Comparison of ENCODE assay signal across 20 mouse cellular contexts in genomic region chr2:132098942-132099672, GRCm38 (mm10). TPM values are rescaled to one million over a fixed set of nuclear protein-coding genes. Genes with fewer than 3 reads are reported as not detected.
A peak's percentile ranks its signal among the peaks of the same experiment; 100 is the strongest.
DNase-seq lines count a peak whose midpoint lies in the region; ATAC-seq and TF ChIP-seq lines count a peak whose summit lies in the region.
"Had no signal": no experiment of that assay in that cellular context is flagged by ENCODE, and none has a peak within 500 bp of the region (broad histone marks: within the 10 kb centered on the region; RNA-seq: fewer than 3 reads in every experiment).

No protein-coding gene starts in this region.

- H3K4me2 ChIP-seq in hindbrain, embryonic 16.5 days (ENCODE audit: low read length): no peak overlapping the region
- H3K4me2 ChIP-seq: embryonic facial prominence, embryonic 12.5 days; heart, embryonic 12.5 days; hindbrain, embryonic 15.5 days; liver, embryonic 13.5 days; midbrain, embryonic 12.5 days; neural tube, embryonic 15.5 days had no signal

- no peak for TF ChIP-seq CTCF in embryonic fibroblast, embryonic 13.5 days (IDR thresholded peaks at IDR 0.05; ENCODE audit: borderline replicate concordance, insufficient read depth, low read length)

- 68% methylated on average over 9 of the region's 9 CpGs for WGBS in hindbrain, embryonic 16.5 days

- no peak overlapping the region for H3K4me3 ChIP-seq in embryonic fibroblast, embryonic 13.5 days (ENCODE audit: insufficient read depth, low read length)
- H3K4me3 ChIP-seq in hindbrain, embryonic 16.5 days (ENCODE audit: low read length): no peak overlapping the region
- H3K4me3 ChIP-seq: embryonic facial prominence, embryonic 12.5 days; forebrain, embryonic 10.5 days; heart, embryonic 12.5 days; hindbrain, embryonic 15.5 days; layer of hippocampus, adult 2 months; left cerebral cortex, adult 2 months; liver, embryonic 13.5 days; midbrain, embryonic 12.5 days; neural tube, embryonic 15.5 days had no signal

- no peak overlapping the region for H3K9ac ChIP-seq in hindbrain, embryonic 16.5 days (ENCODE audit: low read depth, low read length)
- H3K9ac ChIP-seq: embryonic facial prominence, embryonic 12.5 days; heart, embryonic 12.5 days; hindbrain, embryonic 15.5 days; liver, embryonic 13.5 days; midbrain, embryonic 12.5 days; neural tube, embryonic 15.5 days had no signal

- peaks cover 11% of the 10 kb centered on the region for H3K36me3 ChIP-seq in hindbrain, embryonic 16.5 days (ENCODE audit: control insufficient read depth, insufficient read depth, low read length)

- no peak for ATAC-seq in hindbrain, embryonic 16.5 days

- no peak for TF ChIP-seq POLR2A in embryonic fibroblast, embryonic 13.5 days (IDR thresholded peaks at IDR 0.05; ENCODE audit: low read depth, low read length)

- peak overlapping the region; percentile 67 for H3K27ac ChIP-seq in embryonic fibroblast, embryonic 13.5 days (ENCODE audit: insufficient read depth, low read length)
- H3K27ac ChIP-seq in hindbrain, embryonic 16.5 days (ENCODE audit: low read depth, low read length): no peak overlapping the region
- H3K27ac ChIP-seq: embryonic facial prominence, embryonic 12.5 days; forebrain, embryonic 10.5 days; hindbrain, embryonic 15.5 days; layer of hippocampus, adult 2 months; left cerebral cortex, adult 2 months; liver, embryonic 13.5 days; midbrain, embryonic 12.5 days; neural tube, embryonic 15.5 days had no signal

- H3K9me3 ChIP-seq in hindbrain, embryonic 16.5 days (ENCODE audit: control insufficient read depth, low read length): no peaks in the 10 kb centered on the region
- H3K9me3 ChIP-seq: embryonic facial prominence, embryonic 12.5 days; forebrain, embryonic 10.5 days; heart, embryonic 12.5 days; hindbrain, embryonic 15.5 days; liver, embryonic 13.5 days; midbrain, embryonic 12.5 days; neural tube, embryonic 15.5 days had no signal

- peak; percentile 46 for DNase-seq in adrenal gland, postnatal 14 days
- no peak for DNase-seq in adrenal gland, postnatal 10 days
- DNase-seq in lung, postnatal 36 days: peak; percentile 61
- no peak for DNase-seq in lung, postnatal 14 days
- DNase-seq in mesoderm, embryonic 11.5 days (ENCODE audit: low read depth, low spot score): peak; percentile 18
- no peak for DNase-seq in urinary bladder, postnatal 36 days (ENCODE audit: low spot score in 2 of 2)
- DNase-seq: cerebellum, adult 9-10 months; gastrocnemius, postnatal 25 days; kidney, adult 8-10 months; liver, embryonic 13.5 days had no signal

- no peaks in the 10 kb centered on the region for H3K27me3 ChIP-seq in hindbrain, embryonic 16.5 days (replicated peaks; ENCODE audit: control insufficient read depth, insufficient read depth, low read length)
- H3K27me3 ChIP-seq: embryonic facial prominence, embryonic 12.5 days; heart, embryonic 12.5 days; hindbrain, embryonic 15.5 days; liver, embryonic 13.5 days; midbrain, embryonic 12.5 days; neural tube, embryonic 15.5 days had no signal

- H3K4me1 ChIP-seq in embryonic fibroblast, embryonic 13.5 days (ENCODE audit: control insufficient read depth, insufficient read depth, low read length): peaks cover 9% of the 10 kb centered on the region
- peaks cover 4% of the 10 kb centered on the region; the same call in 1 of the 2 replicates for H3K4me1 ChIP-seq in hindbrain, embryonic 16.5 days (ENCODE audit: control insufficient read depth, insufficient read depth, low read depth, low read length)

RNA-seq across cellular contexts. Expression of gene Slc23a2, which starts 45.8 kb away (rescaled TPM):
- 82.8 and 109 TPM in 2 replicates for total RNA-seq in adrenal gland, postnatal 14 days (2021)
- 10 to 100 TPM; 36.6 to 66.0 TPM for total RNA-seq in adrenal gland, postnatal 10 days (2021)
- polyA plus RNA-seq in embryonic fibroblast, embryonic 13.5 days (2011; ENCODE audit: insufficient read length, low read depth, missing spikeins): 18.1 and 21.8 TPM in 2 replicates
- 40.8 and 44.5 TPM in 2 replicates for polyA plus RNA-seq in hindbrain, embryonic 16.5 days (2015; fragmentation: Nextera tagmentation; extraction: Ambion mirVana)

Comparison
In these comparisons a context has a peak if more than half of its experiments do, and no peak if none do; other contexts are left out.
1. DNase-seq: peak in adrenal gland, postnatal 14 days (single experiment), lung, postnatal 36 days (single experiment) and mesoderm, embryonic 11.5 days (single experiment); none in adrenal gland, postnatal 10 days (single experiment), lung, postnatal 14 days (single experiment) and urinary bladder, postnatal 36 days (0 of 2).